Mouse (Mus musculus): Measurements from ENCODE around the gene Tmub1. TPM values are rescaled to one million over a fixed set of nuclear protein-coding genes. Genes with fewer than 3 reads are reported as not detected.
A peak's percentile ranks its signal among the peaks of the same experiment; 100 is the strongest.

Tmub1 gene
- polyA plus RNA-seq, 1 experiment from 2014 or later, result 23.5 TPM

- no peak for ATAC-seq (ENCODE audit: insufficient read depth, low FRiP score)
- H3K36me3 ChIP-seq (ENCODE audit: control insufficient read depth, insufficient read depth, low read length), result no peaks in the 10 kb centered on the region
- no peaks in the 10 kb centered on the region for H3K27me3 ChIP-seq (ENCODE audit: control insufficient read depth, insufficient read depth, low read length)
- no peak overlapping the region for H3K9ac ChIP-seq (ENCODE audit: low read length)
- no peak overlapping the region for H3K4me3 ChIP-seq (replicated peaks; ENCODE audit: low read length)
- WGBS, result 68% methylated on average over 12 of the region's 12 CpGs
- 0 out of 2 replicates have a peak, but pooled peaks cover 4% of the 10 kb centered on the region for H3K4me1 ChIP-seq (ENCODE audit: control insufficient read depth, insufficient read depth, low read length)
- H3K27ac ChIP-seq (ENCODE audit: low read length), result no peak overlapping the region
- no peak overlapping the region for H3K4me2 ChIP-seq (ENCODE audit: low read depth, low read length)
- H3K9me3 ChIP-seq (replicated peaks; ENCODE audit: control insufficient read depth, low read length), result no peaks in the 10 kb centered on the region
These were observed 19.1 kb upstream of the Tmub1 start for GRCm38 (mm10) chr5:24466762-24467161.

GRCm38 (mm10) chr5:24455613-24456012 lies 8.0 kb upstream of the Tmub1 start:
- H3K4me1 ChIP-seq (ENCODE audit: control insufficient read depth, insufficient read depth, low read length), result peaks cover 41% of the 10 kb centered on the region
- ATAC-seq (ENCODE audit: insufficient read depth, low FRiP score), result no peak
- peak overlapping the region; percentile 7; the same call in 1 of the 2 replicates for H3K27ac ChIP-seq (ENCODE audit: low read length)
- H3K4me2 ChIP-seq (ENCODE audit: low read depth, low read length), result no peak overlapping the region
- WGBS, result 69% methylated on average over 7 of the region's 7 CpGs
- H3K36me3 ChIP-seq (ENCODE audit: control insufficient read depth, insufficient read depth, low read length), result no peaks in the 10 kb centered on the region
- H3K9ac ChIP-seq (ENCODE audit: low read length), result 0 out of 2 replicates have a peak overlapping the region, but pooled peaks have one; percentile 6
- no peaks in the 10 kb centered on the region for H3K9me3 ChIP-seq (replicated peaks; ENCODE audit: control insufficient read depth, low read length)
- no peak overlapping the region for H3K4me3 ChIP-seq (replicated peaks; ENCODE audit: low read length)
- no peaks in the 10 kb centered on the region for H3K27me3 ChIP-seq (ENCODE audit: control insufficient read depth, insufficient read depth, low read length)

GRCm38 (mm10) chr5:24455076-24455475 lies 7.4 kb upstream of the Tmub1 start:
- Histone ChIP-seq H3K9ac (ENCODE audit: low read length) (0 out of 2 replicates have a peak overlapping the region, but pooled peaks have one; percentile 6), H3K4me1 (ENCODE audit: control insufficient read depth, insufficient read depth, low read length) (peaks cover 41% of the 10 kb centered on the region), H3K27me3 (ENCODE audit: control insufficient read depth, insufficient read depth, low read length) (no peaks in the 10 kb centered on the region), H3K4me3 (replicated peaks; ENCODE audit: low read length) (no peak overlapping the region), H3K4me2 (ENCODE audit: low read depth, low read length) (no peak overlapping the region), H3K36me3 (ENCODE audit: control insufficient read depth, insufficient read depth, low read length) (no peaks in the 10 kb centered on the region), H3K9me3 (replicated peaks; ENCODE audit: control insufficient read depth, low read length) (no peaks in the 10 kb centered on the region), H3K27ac (ENCODE audit: low read length) (peak overlapping the region; percentile 14; the same call in 1 of the 2 replicates)
- 56% methylated on average over 3 of the region's 3 CpGs for WGBS
- no peak for ATAC-seq (ENCODE audit: insufficient read depth, low FRiP score)

GRCm38 (mm10) chr5:24453985-24454303 lies 6.3 kb upstream of the Tmub1 start:
- H3K4me1 ChIP-seq (ENCODE audit: control insufficient read depth, insufficient read depth, low read length), result peaks cover 41% of the 10 kb centered on the region
- ATAC-seq (ENCODE audit: insufficient read depth, low FRiP score), result no peak
- H3K36me3 ChIP-seq (ENCODE audit: control insufficient read depth, insufficient read depth, low read length), result no peaks in the 10 kb centered on the region
- no peaks in the 10 kb centered on the region for H3K27me3 ChIP-seq (ENCODE audit: control insufficient read depth, insufficient read depth, low read length)
- H3K4me3 ChIP-seq (replicated peaks; ENCODE audit: low read length), result peak overlapping the region; percentile 92
- 27% methylated on average over 2 of the region's 2 CpGs for WGBS
- no peaks in the 10 kb centered on the region for H3K9me3 ChIP-seq (replicated peaks; ENCODE audit: control insufficient read depth, low read length)
- H3K27ac ChIP-seq (ENCODE audit: low read length), result no peak overlapping the region
- H3K9ac ChIP-seq (ENCODE audit: low read length), result 0 out of 2 replicates have a peak overlapping the region, but pooled peaks have one; percentile 97
- H3K4me2 ChIP-seq (ENCODE audit: low read depth, low read length), result peak overlapping the region; percentile 85

GRCm38 (mm10) chr5:24453283-24453984 lies 5.8 kb upstream of the Tmub1 start:
- peak overlapping the region; percentile 97 for H3K9ac ChIP-seq (ENCODE audit: low read length)
- no peak for ATAC-seq (ENCODE audit: insufficient read depth, low FRiP score)
- peak overlapping the region; percentile 95 for H3K27ac ChIP-seq (ENCODE audit: low read length)
- 13% methylated on average over 5 of the region's 5 CpGs for WGBS
- peak overlapping the region; percentile 92 for H3K4me3 ChIP-seq (replicated peaks; ENCODE audit: low read length)
- peaks cover 41% of the 10 kb centered on the region for H3K4me1 ChIP-seq (ENCODE audit: control insufficient read depth, insufficient read depth, low read length)
- H3K4me2 ChIP-seq (ENCODE audit: low read depth, low read length), result peak overlapping the region; percentile 85
- H3K9me3 ChIP-seq (replicated peaks; ENCODE audit: control insufficient read depth, low read length), result no peaks in the 10 kb centered on the region
- H3K36me3 ChIP-seq (ENCODE audit: control insufficient read depth, insufficient read depth, low read length), result no peaks in the 10 kb centered on the region
- no peaks in the 10 kb centered on the region for H3K27me3 ChIP-seq (ENCODE audit: control insufficient read depth, insufficient read depth, low read length)

GRCm38 (mm10) chr5:24452691-24453233 lies 5.1 kb upstream of the Tmub1 start:
- peak overlapping the region; percentile 85 for H3K4me2 ChIP-seq (ENCODE audit: low read depth, low read length)
- no peaks in the 10 kb centered on the region for H3K36me3 ChIP-seq (ENCODE audit: control insufficient read depth, insufficient read depth, low read length)
- no peaks in the 10 kb centered on the region for H3K27me3 ChIP-seq (ENCODE audit: control insufficient read depth, insufficient read depth, low read length)
- H3K9me3 ChIP-seq (replicated peaks; ENCODE audit: control insufficient read depth, low read length), result no peaks in the 10 kb centered on the region
- under 1% methylated on average over 29 of the region's 29 CpGs for WGBS
- ATAC-seq (ENCODE audit: insufficient read depth, low FRiP score), result no peak
- peak overlapping the region; percentile 95 for H3K27ac ChIP-seq (ENCODE audit: low read length)
- H3K4me1 ChIP-seq (ENCODE audit: control insufficient read depth, insufficient read depth, low read length), result peaks cover 46% of the 10 kb centered on the region
- peak overlapping the region; percentile 97 for H3K9ac ChIP-seq (ENCODE audit: low read length)
- peak overlapping the region; percentile 92 for H3K4me3 ChIP-seq (replicated peaks; ENCODE audit: low read length)

GRCm38 (mm10) chr5:24452030-24452690 lies 4.5 kb upstream of the Tmub1 start, which contains the start of gene Agap3:
Agap3 (plus strand) TSS chr5:24452177.
- H3K27ac ChIP-seq (ENCODE audit: low read length), result peak within 1 kb of the TSS; percentile 95
- peak within 1 kb of the TSS; percentile 85 for H3K4me2 ChIP-seq (ENCODE audit: low read depth, low read length)
- peak within 1 kb of the TSS; percentile 92 for H3K4me3 ChIP-seq (replicated peaks; ENCODE audit: low read length)
- peak; percentile 1; the same call in 1 of the 2 replicates for ATAC-seq (ENCODE audit: insufficient read depth, low FRiP score)
- H3K27me3 ChIP-seq (ENCODE audit: control insufficient read depth, insufficient read depth, low read length), result no peaks in the 10 kb centered on the region
- H3K9ac ChIP-seq (ENCODE audit: low read length), result peak within 1 kb of the TSS; percentile 97
- WGBS, result under 1% methylated on average over 81 of the region's 85 CpGs
- H3K4me1 ChIP-seq (ENCODE audit: control insufficient read depth, insufficient read depth, low read length), result peaks cover 50% of the 10 kb centered on the region
- no peaks in the 10 kb centered on the region for H3K36me3 ChIP-seq (ENCODE audit: control insufficient read depth, insufficient read depth, low read length)
- no peaks in the 10 kb centered on the region for H3K9me3 ChIP-seq (replicated peaks; ENCODE audit: control insufficient read depth, low read length)

GRCm38 (mm10) chr5:24451264-24452029 lies 3.8 kb upstream of the Tmub1 start:
- Histone ChIP-seq H3K27me3 (ENCODE audit: control insufficient read depth, insufficient read depth, low read length) (no peaks in the 10 kb centered on the region), H3K4me3 (replicated peaks; ENCODE audit: low read length) (peak overlapping the region; percentile 92), H3K4me1 (ENCODE audit: control insufficient read depth, insufficient read depth, low read length) (peaks cover 49% of the 10 kb centered on the region), H3K27ac (ENCODE audit: low read length) (peak overlapping the region; percentile 95), H3K9ac (ENCODE audit: low read length) (peak overlapping the region; percentile 97), H3K36me3 (ENCODE audit: control insufficient read depth, insufficient read depth, low read length) (no peaks in the 10 kb centered on the region), H3K9me3 (replicated peaks; ENCODE audit: control insufficient read depth, low read length) (no peaks in the 10 kb centered on the region), H3K4me2 (ENCODE audit: low read depth, low read length) (peak overlapping the region; percentile 85)
- WGBS, result 3% methylated on average over 38 of the region's 66 CpGs
- ATAC-seq (ENCODE audit: insufficient read depth, low FRiP score), result peak; percentile 86
